Mouse (Mus musculus): ENCODE data around the gene Esrrb. TPM values are rescaled to one million over a fixed set of nuclear protein-coding genes. Genes with fewer than 3 reads are reported as not detected.

The Esrrb gene
- total and polyA plus RNA-seq, 3 experiments = 14.3 to 33.8 (median 21.9) TPM

- intact Hi-C loops (cut with DNase I) = no loop called here
- WGBS = 88% methylated on average over 3 of the region's 3 CpGs
- Histone ChIP-seq H3K9ac (ENCODE audit: low read depth, low read length) (no peak overlapping the region), H3K27me3 (ENCODE audit: control insufficient read depth, insufficient read depth, low read length) (no peaks in the 10 kb centered on the region), H3K36me3 (ENCODE audit: control insufficient read depth, insufficient read depth, low read length) (no peaks in the 10 kb centered on the region), H3K27ac (no peak overlapping the region), H3K4me3 (no peak overlapping the region), H3K4me1 (ENCODE audit: control insufficient read depth, insufficient read depth, low read length) (peaks cover 2% of the 10 kb centered on the region; the same call in 1 of the 2 replicates), H3K79me2 (replicated peaks; ENCODE audit: control insufficient read depth, insufficient read depth, low read length) (no peaks in the 10 kb centered on the region)
- no peak for DNase-seq
- TF ChIP-seq EP300 (IDR thresholded peaks at IDR 0.05; ENCODE audit: insufficient read depth, low read depth, low read length) (no peak), POLR2A (IDR thresholded peaks at IDR 0.05; ENCODE audit: insufficient read depth, low read depth, low read length) (no peak), CTCF (IDR thresholded peaks at IDR 0.05) (no peak)
Measured at GRCm38 (mm10) chr12:86512335-86512734, 151.4 kb downstream of the Esrrb start.

- intact Hi-C loops (cut with DNase I) = no loop called here
- no peaks in the 10 kb centered on the region for H3K36me3 ChIP-seq (ENCODE audit: control insufficient read depth, insufficient read depth, low read length)
- no peak for TF ChIP-seq CTCF (IDR thresholded peaks at IDR 0.05)
- TF ChIP-seq POLR2A (IDR thresholded peaks at IDR 0.05; ENCODE audit: insufficient read depth, low read depth, low read length) = no peak
- TF ChIP-seq EP300 (IDR thresholded peaks at IDR 0.05; ENCODE audit: insufficient read depth, low read depth, low read length) = no peak
- peaks cover 2% of the 10 kb centered on the region; the same call in 1 of the 2 replicates for H3K4me1 ChIP-seq (ENCODE audit: control insufficient read depth, insufficient read depth, low read length)
- DNase-seq = no peak
- H3K79me2 ChIP-seq (replicated peaks; ENCODE audit: control insufficient read depth, insufficient read depth, low read length) = no peaks in the 10 kb centered on the region
- no peaks in the 10 kb centered on the region for H3K27me3 ChIP-seq (ENCODE audit: control insufficient read depth, insufficient read depth, low read length)
- H3K9ac ChIP-seq (ENCODE audit: low read depth, low read length) = no peak overlapping the region
- 59% methylated on average over 4 of the region's 4 CpGs for WGBS
- H3K4me3 ChIP-seq = no peak overlapping the region
- no peak overlapping the region for H3K27ac ChIP-seq
Measured at GRCm38 (mm10) chr12:86513596-86513995, 152.7 kb downstream of the Esrrb start.

GRCm38 (mm10) chr12:86516602-86517001 lies 155.7 kb downstream of the Esrrb start:
- Histone ChIP-seq H3K36me3 (ENCODE audit: control insufficient read depth, insufficient read depth, low read length) (no peaks in the 10 kb centered on the region), H3K27me3 (ENCODE audit: control insufficient read depth, insufficient read depth, low read length) (no peaks in the 10 kb centered on the region), H3K4me3 (no peak overlapping the region), H3K4me1 (ENCODE audit: control insufficient read depth, insufficient read depth, low read length) (peaks cover 2% of the 10 kb centered on the region; the same call in 1 of the 2 replicates), H3K9ac (ENCODE audit: low read depth, low read length) (no peak overlapping the region), H3K27ac (no peak overlapping the region), H3K79me2 (replicated peaks; ENCODE audit: control insufficient read depth, insufficient read depth, low read length) (no peaks in the 10 kb centered on the region)
- TF ChIP-seq EP300 (IDR thresholded peaks at IDR 0.05; ENCODE audit: insufficient read depth, low read depth, low read length) (no peak), POLR2A (IDR thresholded peaks at IDR 0.05; ENCODE audit: insufficient read depth, low read depth, low read length) (no peak), CTCF (IDR thresholded peaks at IDR 0.05) (no peak)
- no peak for DNase-seq
- 60% methylated on average over 5 of the region's 5 CpGs for WGBS
- intact Hi-C loops (cut with DNase I) = no loop called here

GRCm38 (mm10) chr12:86517721-86518120 lies 156.8 kb downstream of the Esrrb start:
- peaks cover 2% of the 10 kb centered on the region; the same call in 1 of the 2 replicates for H3K4me1 ChIP-seq (ENCODE audit: control insufficient read depth, insufficient read depth, low read length)
- no peak for TF ChIP-seq CTCF (IDR thresholded peaks at IDR 0.05)
- no peak for TF ChIP-seq EP300 (IDR thresholded peaks at IDR 0.05; ENCODE audit: insufficient read depth, low read depth, low read length)
- no peak for TF ChIP-seq POLR2A (IDR thresholded peaks at IDR 0.05; ENCODE audit: insufficient read depth, low read depth, low read length)
- H3K9ac ChIP-seq (ENCODE audit: low read depth, low read length) = no peak overlapping the region
- no peak overlapping the region for H3K4me3 ChIP-seq
- no peaks in the 10 kb centered on the region for H3K27me3 ChIP-seq (ENCODE audit: control insufficient read depth, insufficient read depth, low read length)
- H3K79me2 ChIP-seq (replicated peaks; ENCODE audit: control insufficient read depth, insufficient read depth, low read length) = no peaks in the 10 kb centered on the region
- intact Hi-C loops (cut with DNase I) = no loop called here
- 33% methylated on average over 6 of the region's 6 CpGs for WGBS
- DNase-seq = no peak
- no peak overlapping the region for H3K27ac ChIP-seq
- no peaks in the 10 kb centered on the region for H3K36me3 ChIP-seq (ENCODE audit: control insufficient read depth, insufficient read depth, low read length)

- no peak overlapping the region for H3K27ac ChIP-seq
- H3K4me3 ChIP-seq = no peak overlapping the region
- WGBS = 52% methylated on average over 18 of the region's 18 CpGs
Measured at GRCm38 (mm10) chr12:86518746-86519145, 157.8 kb downstream of the Esrrb start.

GRCm38 (mm10) chr12:86534283-86534682 lies 173.4 kb downstream of the Esrrb start:
- intact Hi-C loops (cut with DNase I) = loop anchor here (10.0 kb wide), 1 partner anchor 59 kb away; no protein-coding TSS in a partner anchor
- WGBS = 0% methylated on average over 2 of the region's 2 CpGs
- no peaks in the 10 kb centered on the region; the same call in 1 of the 2 replicates for H3K4me1 ChIP-seq (ENCODE audit: control insufficient read depth, insufficient read depth, low read length)
- H3K27ac ChIP-seq = no peak overlapping the region
- DNase-seq = no peak
- TF ChIP-seq CTCF (IDR thresholded peaks at IDR 0.05) (no peak), EP300 (IDR thresholded peaks at IDR 0.05; ENCODE audit: insufficient read depth, low read depth, low read length) (no peak), POLR2A (IDR thresholded peaks at IDR 0.05; ENCODE audit: insufficient read depth, low read depth, low read length) (no peak)
- H3K4me3 ChIP-seq = no peak overlapping the region
- H3K9ac ChIP-seq (ENCODE audit: low read depth, low read length) = no peak overlapping the region
- no peaks in the 10 kb centered on the region for H3K27me3 ChIP-seq (ENCODE audit: control insufficient read depth, insufficient read depth, low read length)
- no peaks in the 10 kb centered on the region for H3K36me3 ChIP-seq (ENCODE audit: control insufficient read depth, insufficient read depth, low read length)
- no peaks in the 10 kb centered on the region for H3K79me2 ChIP-seq (replicated peaks; ENCODE audit: control insufficient read depth, insufficient read depth, low read length)

More at GRCm38 (mm10) chr12:86518746-86519145, 157.8 kb downstream of the Esrrb start:
- intact Hi-C loops (cut with DNase I) = no loop called here
- Histone ChIP-seq H3K27me3 (ENCODE audit: control insufficient read depth, insufficient read depth, low read length) (no peaks in the 10 kb centered on the region), H3K79me2 (replicated peaks; ENCODE audit: control insufficient read depth, insufficient read depth, low read length) (no peaks in the 10 kb centered on the region), H3K36me3 (ENCODE audit: control insufficient read depth, insufficient read depth, low read length) (no peaks in the 10 kb centered on the region), H3K9ac (ENCODE audit: low read depth, low read length) (no peak overlapping the region), H3K4me1 (ENCODE audit: control insufficient read depth, insufficient read depth, low read length) (peaks cover 2% of the 10 kb centered on the region; the same call in 1 of the 2 replicates)
- DNase-seq = no peak
- TF ChIP-seq CTCF (IDR thresholded peaks at IDR 0.05) (no peak), EP300 (IDR thresholded peaks at IDR 0.05; ENCODE audit: insufficient read depth, low read depth, low read length) (no peak), POLR2A (IDR thresholded peaks at IDR 0.05; ENCODE audit: insufficient read depth, low read depth, low read length) (no peak)
